In genomic region chr6:54680891-54681745, GRCm38 (mm10) we compare ENCODE assay signal across 8 mouse cellular contexts. TPM values are rescaled to one million over a fixed set of nuclear protein-coding genes. Genes with fewer than 3 reads are reported as not detected.
A peak's percentile ranks its signal among the peaks of the same experiment; 100 is the strongest.
DNase-seq lines count a peak whose midpoint lies in the region; ATAC-seq and TF ChIP-seq lines count a peak whose summit lies in the region.

Mturn (plus strand) TSS chr6:54681624.

- H3K4me2 ChIP-seq in hindbrain, embryonic 16.5 days (ENCODE audit: low read length), result peak within 1 kb of the TSS; percentile 85

- H3K9ac ChIP-seq in hindbrain, embryonic 16.5 days (ENCODE audit: low read depth, low read length), result peak within 1 kb of the TSS; percentile 90

- WGBS in hindbrain, embryonic 16.5 days, result 4% methylated on average over 45 of the region's 48 CpGs

- peaks cover 15% of the 10 kb centered on the region for H3K4me1 ChIP-seq in hindbrain, embryonic 16.5 days (ENCODE audit: control insufficient read depth, insufficient read depth, low read depth, low read length)

- H3K27me3 ChIP-seq in hindbrain, embryonic 16.5 days (replicated peaks; ENCODE audit: control insufficient read depth, insufficient read depth, low read length), result no peaks in the 10 kb centered on the region; the same call in 1 of the 2 replicates

- DNase-seq in T-cell, adult 2 months (ENCODE audit: low spot score), result peak; percentile 99
- peak; percentile 96 to 98 for DNase-seq in cerebellum, postnatal 36 days
- DNase-seq in gastrocnemius, adult 18-20 months (ENCODE audit: low spot score), result peak; percentile 98
- DNase-seq in left cerebral cortex, adult 2 months (ENCODE audit: extremely low spot score in 1 of 2, low spot score in 2 of 2), result peak; percentile 99
- peak; percentile 95 to 98 for DNase-seq in right cerebral cortex, adult 2 months (ENCODE audit: low spot score in 2 of 2)
- DNase-seq in urinary bladder, postnatal 14 days (ENCODE audit: low spot score), result peak; percentile 100

- no peaks in the 10 kb centered on the region for H3K36me3 ChIP-seq in hindbrain, embryonic 16.5 days (ENCODE audit: control insufficient read depth, insufficient read depth, low read length)

- peak within 1 kb of the TSS; percentile 77 for H3K27ac ChIP-seq in hindbrain, embryonic 16.5 days (ENCODE audit: low read depth, low read length)
- peak within 1 kb of the TSS; percentile 90 for H3K27ac ChIP-seq in left cerebral cortex, adult 2 months

- peak; percentile 95 for ATAC-seq in hindbrain, embryonic 16.5 days
- peak; percentile 88 for ATAC-seq in megakaryocyte, adult 5-6 weeks (ENCODE audit: poor library complexity, severe bottlenecking)

- intact Hi-C loops in left cerebral cortex, adult 2 months (cut with DNase I), result loop anchor here (2.0 to 5.0 kb wide), 2 partner anchors 49 to 88 kb away; no protein-coding TSS in a partner anchor

- no peak for TF ChIP-seq CTCF in left cerebral cortex, adult 2 months (IDR thresholded peaks at IDR 0.05)

- no peaks in the 10 kb centered on the region for H3K9me3 ChIP-seq in hindbrain, embryonic 16.5 days (ENCODE audit: control insufficient read depth, low read length)

- H3K4me3 ChIP-seq in hindbrain, embryonic 16.5 days (ENCODE audit: low read length), result peak within 1 kb of the TSS; percentile 97
- peak within 1 kb of the TSS; percentile 81 for H3K4me3 ChIP-seq in left cerebral cortex, adult 2 months

RNA-seq across cellular contexts. Expression of gene Mturn, which starts in this region (rescaled TPM):
- 1 to 10 TPM; 5.3 to 8.7 TPM for total RNA-seq in gastrocnemius, adult 18-20 months (2021)
- 94.3 and 104 TPM in 2 replicates for polyA plus RNA-seq in hindbrain, embryonic 16.5 days (2015; fragmentation: Nextera tagmentation; extraction: Ambion mirVana)
- total RNA-seq in left cerebral cortex, adult 2 months (2021), result 10 to 100 TPM; 98.5 to 99.6 TPM
- total RNA-seq in megakaryocyte, adult 5-6 weeks (2015), result 0.22 and 0.59 TPM in 2 replicates
- 0.37 and 2.4 TPM in 2 replicates for total RNA-seq in megakaryocyte, adult 5-6 weeks (2017)

Comparison
In these comparisons a context has a peak if more than half of its experiments do, and no peak if none do; other contexts are left out.
1. Peak in every context shown above with its lines: DNase-seq, ATAC-seq, H3K4me3 ChIP-seq and H3K27ac ChIP-seq.
2. RNA of gene Mturn (total RNA-seq): 98.5 to 99.6 TPM in left cerebral cortex, adult 2 months; 5.3 to 8.7 TPM in gastrocnemius, adult 18-20 months and 0.22 to 2.4 TPM in megakaryocyte, adult 5-6 weeks; every median in the first group is over 10 times any median in the second.